Mouse (Mus musculus) spleen, adult 2 months (tissue): ENCODE measurements around the gene Banf1.
A peak's percentile ranks its signal among the peaks of the same experiment; 100 is the strongest.

Experiments used
- CTCF ChIP-seq: fragments of 200-500 bp; IDR thresholded peaks from 2 replicates; pipeline ENCODE4 v1.5.1; 2011; ENCODE audit warnings: mild to moderate bottlenecking, inconsistent platforms; ENCODE audit not compliant: insufficient read depth, insufficient read length, insufficient replicate concordance; ENCODE audit errors: extremely low read depth
- POLR2A ChIP-seq: fragments of 200-500 bp; IDR thresholded peaks from 2 replicates; pipeline ENCODE4 v1.6.1; 2011; ENCODE audit warnings: low read depth, low read length, inconsistent platforms

DNA sequence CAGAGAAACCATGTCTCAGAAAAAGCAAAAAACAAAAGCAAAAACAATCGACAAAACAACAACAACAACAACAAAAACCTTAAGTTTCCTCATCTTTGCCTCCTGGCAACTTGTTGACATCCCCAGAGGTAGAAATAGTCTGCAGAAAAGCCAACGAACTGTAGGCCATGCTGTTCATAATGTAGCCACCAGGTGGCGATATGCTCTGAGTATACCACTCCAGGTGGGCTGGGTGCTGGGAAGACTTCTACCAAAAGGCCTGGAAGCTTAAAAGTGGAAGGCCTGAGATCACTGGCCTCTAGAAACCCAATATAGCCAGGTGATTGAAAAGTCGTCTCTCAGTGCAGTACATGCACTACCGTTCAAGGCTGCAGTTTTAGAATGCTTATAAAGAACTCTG is 29.0 kb downstream of the Banf1 start:
- TF ChIP-seq POLR2A (no peak), CTCF (peak; percentile 66; the same call in 1 of the 2 replicates)
